Mouse (Mus musculus) left cerebral cortex, adult 8-10 months (tissue): ENCODE results near the gene Hipk1. TPM values are rescaled to one million over a fixed set of nuclear protein-coding genes. Genes with fewer than 3 reads are reported as not detected.

ENCODE experiments used
- DNase-seq, 2 experiments: peaks; one replicate each; pipeline ENCODE4 v3.0.0; 2022; ENCODE audit warnings: low spot score in 2 of 2
- total RNA-seq, 4 experiments: library from RNA; stranded (reverse); gene quantifications; 2 replicates each; pipeline ENCODE4 v1.2.4; 2022

Hipk1 gene
- total RNA-seq, 4 experiments from 2014 or later, result 113 to 141 (median 125) TPM

GRCm38 (mm10) chr3:103746711-103747110, 44.7 kb downstream of the Hipk1 start:
- DNase-seq, result no peak

DNA sequence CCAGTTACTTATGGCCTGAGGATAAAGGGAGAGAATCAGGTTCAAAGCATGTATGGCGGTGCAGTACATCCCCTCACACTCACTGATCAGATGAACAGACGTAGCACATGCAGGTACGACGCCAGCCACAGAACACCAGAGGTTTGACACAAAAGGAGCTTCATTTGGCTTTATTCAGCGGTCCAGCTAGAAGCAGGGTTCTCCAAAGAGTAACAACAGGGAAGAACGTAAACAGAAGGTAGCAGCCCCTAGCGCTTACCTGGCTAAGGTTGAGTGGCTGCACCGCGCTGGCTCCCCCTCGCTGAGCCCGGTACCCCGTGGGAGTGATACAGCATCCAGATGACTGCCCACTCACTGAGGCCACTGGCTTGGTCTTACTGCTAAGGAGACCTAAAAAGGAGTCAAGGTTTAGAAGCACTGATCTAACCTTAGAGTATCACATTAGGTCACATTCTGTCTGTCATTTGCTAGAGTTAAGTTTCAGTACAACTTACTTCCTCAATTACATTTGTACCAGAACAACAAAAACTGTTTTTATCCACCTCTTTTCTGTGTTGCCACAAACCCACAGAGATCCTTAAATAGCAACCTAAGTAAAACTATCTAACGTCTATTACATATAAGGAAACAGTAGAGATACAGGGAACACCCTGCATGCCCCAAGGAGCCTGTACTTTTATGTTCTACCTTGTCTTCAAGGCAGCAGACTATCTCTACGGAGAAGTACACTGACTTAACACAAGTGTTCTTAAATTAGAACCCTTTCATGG, 46.2 kb downstream of the Hipk1 start:
- no peak for DNase-seq

GRCm38 (mm10) chr3:103743208-103743607, 48.2 kb downstream of the Hipk1 start:
- DNase-seq, result no peak

GRCm38 (mm10) chr3:103740342-103740741, 51.0 kb downstream of the Hipk1 start:
- no peak for DNase-seq

DNA sequence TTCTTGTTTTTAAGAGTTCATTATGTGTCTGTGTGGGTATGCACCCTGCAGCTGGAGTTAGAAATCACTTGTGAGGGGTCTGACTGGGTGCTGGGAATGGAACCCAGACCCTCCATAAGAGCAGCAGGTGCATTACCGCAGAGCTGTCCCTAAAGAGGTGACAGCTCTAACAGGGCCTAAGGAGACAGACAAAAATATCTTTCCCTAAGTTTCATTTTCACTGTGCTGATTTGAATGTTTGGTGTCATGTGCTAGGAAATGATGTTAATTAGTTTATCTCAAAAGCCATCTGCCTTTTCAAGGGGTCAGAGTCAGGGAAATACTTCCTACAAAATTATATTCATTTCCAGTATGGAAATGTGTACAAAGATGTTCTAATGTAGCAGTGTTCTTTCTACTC, 52.0 kb downstream of the Hipk1 start, which contains the start of gene Gm10964:
Gm10964 (plus strand) TSS at position 38 of the 400 bp plus-strand sequence.
- DNase-seq, result no peak

DNA sequence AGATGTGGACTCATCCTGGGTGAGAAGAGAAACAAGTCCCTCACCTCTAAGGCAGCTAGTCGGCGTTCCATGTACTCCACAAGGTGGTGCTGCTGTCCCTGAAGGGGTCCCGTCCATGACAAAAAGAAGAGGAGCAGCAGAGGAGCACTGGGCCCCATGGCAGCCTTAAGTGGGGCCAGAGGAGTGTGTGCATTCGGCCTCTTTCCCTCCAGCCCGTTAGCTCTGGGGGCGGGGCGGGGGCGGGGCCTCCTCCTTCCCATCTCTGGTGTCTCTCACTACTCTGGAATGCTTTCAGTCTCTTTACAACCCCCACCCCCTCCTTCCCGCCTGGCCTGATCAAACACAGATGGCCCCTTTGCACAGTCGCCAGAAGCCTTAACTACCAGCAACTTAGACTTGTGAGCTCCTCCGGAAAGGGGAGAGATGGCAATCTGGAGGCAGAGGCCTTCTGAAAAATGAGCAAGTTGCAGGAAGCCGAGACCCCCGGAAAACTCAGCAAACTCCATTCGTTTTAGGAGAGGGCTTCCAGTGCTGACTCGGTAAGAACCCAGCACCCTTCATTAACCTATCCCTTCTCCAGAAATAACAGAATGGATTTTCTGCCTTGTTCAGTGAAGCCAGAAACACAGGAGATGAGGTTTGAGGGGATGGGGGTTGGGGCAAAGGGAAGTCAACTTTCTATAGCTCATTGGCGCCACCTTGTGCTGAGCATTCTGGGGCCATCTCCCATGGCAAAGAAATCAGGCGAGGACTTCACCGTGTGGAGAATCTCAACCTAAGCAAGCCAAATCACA, 53.4 kb downstream of the Hipk1 start, which contains the start of gene Olfml3:
Olfml3 (minus strand) TSS at position 224 of the 794 bp plus-strand sequence.
- DNase-seq, result peak; percentile 69 to 91

DNA sequence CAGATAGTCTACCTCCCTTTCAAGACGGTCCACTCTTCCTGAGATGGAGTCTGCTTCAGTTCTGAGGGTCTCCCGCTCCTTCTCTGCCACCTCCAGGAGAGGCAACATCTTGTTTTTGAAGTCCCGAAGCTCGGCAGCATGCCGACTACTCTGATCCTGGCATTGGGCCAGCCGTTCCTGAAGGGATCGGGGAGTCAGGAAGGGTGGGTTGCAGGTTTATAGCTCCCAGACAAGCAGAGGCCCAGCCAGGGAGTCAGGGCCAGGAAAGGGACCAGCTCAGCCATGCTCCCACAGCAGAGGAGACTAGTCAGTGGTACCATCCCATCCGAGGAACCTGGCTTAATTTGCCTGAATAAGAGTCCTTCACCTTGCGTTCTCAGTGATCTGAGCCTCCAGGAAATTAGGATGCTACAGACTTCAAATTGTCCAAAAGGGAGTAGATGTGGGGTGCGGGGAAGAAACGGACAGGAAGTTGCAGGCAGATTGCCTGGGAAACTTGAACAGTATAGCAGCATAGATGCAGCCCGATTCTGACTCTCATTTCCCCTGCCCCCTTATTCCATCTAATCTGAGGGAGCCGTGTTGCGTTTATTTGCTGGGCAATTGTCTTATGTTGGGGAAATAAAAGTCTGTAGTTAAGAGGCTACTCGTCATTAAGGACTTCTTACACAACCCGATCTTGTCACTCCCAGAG, 54.2 kb downstream of the Hipk1 start:
- no peak for DNase-seq

GRCm38 (mm10) chr3:103735776-103736600, 55.4 kb downstream of the Hipk1 start:
- DNase-seq, result no peak

DNA sequence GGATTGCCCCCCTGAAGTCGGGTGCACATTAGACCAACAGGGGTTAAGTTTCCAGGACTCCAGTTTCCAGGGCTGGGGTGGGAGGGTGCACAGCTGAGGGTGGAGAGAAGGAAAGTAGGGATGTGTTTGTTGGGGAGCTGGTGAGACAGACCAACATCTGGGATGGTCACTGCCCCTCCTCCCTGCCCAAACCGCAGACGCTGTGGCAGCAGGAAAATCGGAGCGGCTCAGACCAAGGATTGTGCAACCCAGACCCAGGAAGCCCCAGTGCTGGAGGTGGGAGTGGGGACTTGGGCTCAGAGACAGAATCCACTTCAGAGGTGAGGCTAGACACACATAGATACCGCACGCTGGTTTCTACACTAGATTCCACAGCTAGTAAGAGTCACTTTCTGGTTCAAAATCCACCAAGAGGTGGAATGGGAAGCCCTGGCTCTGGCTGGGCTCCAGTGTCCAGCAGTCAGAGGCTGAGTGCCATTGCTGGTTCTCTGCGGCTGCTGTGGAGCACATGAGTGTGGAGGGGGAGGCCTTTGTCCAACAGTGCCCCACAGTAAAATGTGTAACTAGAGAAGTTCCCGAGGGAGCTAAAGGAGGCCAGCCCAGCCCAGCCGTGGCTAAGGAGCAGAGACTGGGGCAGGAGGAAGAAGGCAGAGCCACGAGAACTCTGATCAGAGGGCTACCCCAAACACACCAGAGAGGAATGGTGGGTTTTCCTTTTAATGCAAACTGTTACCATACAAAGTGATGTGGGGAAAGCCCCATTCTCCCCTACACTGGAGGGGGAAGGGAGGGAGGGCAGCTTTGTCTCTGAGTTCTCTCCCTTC, 56.5 kb downstream of the Hipk1 start:
- no peak for DNase-seq

- peak; percentile 57 for DNase-seq
Observed at GRCm38 (mm10) chr3:103733799-103734695, 57.3 kb downstream of the Hipk1 start.

GRCm38 (mm10) chr3:103733176-103733575, 58.2 kb downstream of the Hipk1 start:
- no peak for DNase-seq

DNA sequence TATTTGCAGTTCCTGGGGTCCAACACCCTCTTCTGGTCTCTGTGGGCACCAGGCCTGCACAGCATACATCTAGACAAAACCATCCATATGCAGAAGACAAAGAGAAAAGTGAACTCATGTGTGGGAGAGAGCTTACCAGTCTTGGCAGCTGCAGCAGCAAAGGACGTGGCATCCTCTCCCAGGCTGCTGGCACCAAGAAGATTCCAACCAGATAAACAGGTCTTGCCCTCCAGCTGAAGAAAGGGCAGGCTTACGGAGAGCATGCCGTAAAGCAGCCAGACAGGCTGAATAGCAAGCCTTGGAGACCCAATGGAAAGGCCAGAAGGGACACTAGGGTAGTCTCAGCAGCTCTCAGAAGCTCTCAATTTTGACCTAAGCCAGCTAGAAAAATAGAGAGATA, 59.2 kb downstream of the Hipk1 start:
- no peak for DNase-seq

- DNase-seq, result no peak
Observed at GRCm38 (mm10) chr3:103729850-103730249, 61.5 kb downstream of the Hipk1 start.

DNA sequence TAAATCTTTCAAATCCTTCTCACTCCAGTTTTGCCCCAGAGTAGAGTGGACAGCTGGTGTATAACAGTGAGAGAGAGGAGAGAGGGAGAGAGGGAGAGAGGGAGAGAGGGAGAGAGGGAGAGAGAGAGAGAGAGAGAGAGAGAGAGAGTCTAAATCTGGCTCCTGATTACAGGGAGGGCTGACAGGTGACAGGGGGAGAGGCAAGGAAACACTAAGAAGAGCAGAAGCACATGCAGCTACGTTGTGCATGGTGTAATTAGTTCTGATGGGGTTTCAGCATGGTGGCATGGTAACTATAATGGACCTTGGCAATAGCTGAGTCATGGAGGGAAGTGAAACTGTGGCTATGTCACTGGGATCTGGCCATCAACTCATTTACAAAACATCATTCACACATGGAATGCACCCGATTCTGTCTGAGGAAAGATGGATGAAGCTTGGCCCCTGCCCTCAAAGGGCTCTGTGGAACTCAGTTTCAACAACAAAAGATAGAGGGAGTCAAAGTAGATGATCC, 63.5 kb downstream of the Hipk1 start:
- no peak for DNase-seq

DNA sequence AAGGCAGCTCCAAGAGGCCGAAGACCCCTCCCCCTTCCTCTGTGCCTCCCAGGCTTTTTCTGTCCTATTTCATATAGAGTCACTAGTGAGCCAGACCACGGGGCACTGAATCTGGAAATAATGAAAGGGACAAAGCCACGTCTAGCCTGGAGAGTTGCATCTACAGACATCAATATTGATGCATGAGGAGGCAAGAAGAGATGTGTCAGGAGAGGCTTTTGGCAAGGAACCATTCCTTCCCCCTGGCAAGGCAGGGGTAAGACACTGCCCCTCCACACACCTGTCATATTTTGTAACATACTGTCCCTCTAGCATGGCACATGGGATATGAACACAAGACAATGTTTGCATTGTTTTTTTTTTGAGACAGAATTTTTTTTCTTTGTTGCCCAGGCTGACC, 64.7 kb downstream of the Hipk1 start:
- no peak for DNase-seq

DNA sequence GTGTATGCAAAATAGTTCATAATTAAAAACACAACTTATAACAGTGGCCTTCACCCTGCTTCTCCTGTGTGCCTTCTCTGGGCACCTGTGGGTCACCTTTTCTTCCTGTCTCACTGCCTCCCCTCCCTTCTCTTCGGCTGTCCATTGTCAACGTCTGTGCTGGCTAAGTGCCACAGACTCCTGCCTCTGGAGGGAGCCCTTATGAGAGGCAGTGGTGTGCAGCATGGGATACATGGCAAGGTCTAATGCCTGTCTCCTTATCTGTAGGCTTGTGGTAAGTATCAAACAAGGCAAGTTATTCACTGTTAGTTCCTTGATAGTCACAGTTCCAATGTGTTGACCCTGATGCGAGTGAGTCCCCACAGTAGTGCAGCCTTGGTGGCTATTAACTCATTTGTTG, 67.2 kb downstream of the Hipk1 start:
- no peak for DNase-seq

GRCm38 (mm10) chr3:103718728-103719127, 72.6 kb downstream of the Hipk1 start:
- DNase-seq, result no peak

GRCm38 (mm10) chr3:103716774-103717760, 74.3 kb downstream of the Hipk1 start:
- no peak for DNase-seq
